Mouse (Mus musculus): Measurements from ENCODE around the gene Gtsf2.

Gene Gtsf2

GRCm38 (mm10) chr15:103393577-103393976, 54.7 kb downstream of the Gtsf2 start:
- in situ Hi-C loops (cut with MseI, MboI), result no loop called here

Data from mouse trophoblast stem cell (cell line).